Mouse (Mus musculus): ENCODE measurements around the gene Tdgf1. TPM values are rescaled to one million over a fixed set of nuclear protein-coding genes. Genes with fewer than 3 reads are reported as not detected.

Tdgf1 gene
- total and polyA plus RNA-seq, 3 experiments: not detected

GRCm38 (mm10) chr9:110965910-110966231 is 19.9 kb upstream of the Tdgf1 start:
- dilution Hi-C loops (cut with MboI; ENCODE audit: extremely low pct_ligation_motif_present, extremely low pct_unique_long_range_greater_than_20kb, low sequenced_read_pairs): no loop called here
- H3K9ac ChIP-seq (ENCODE audit: insufficient read depth, low read depth): peak overlapping the region; percentile 69
- no peaks in the 10 kb centered on the region for H3K79me2 ChIP-seq (replicated peaks; ENCODE audit: control insufficient read depth, extremely low read depth, insufficient read depth, poor library complexity, severe bottlenecking)
- H3K27ac ChIP-seq (ENCODE audit: insufficient read depth, low read depth): peak overlapping the region; percentile 93
- TF ChIP-seq RAD21 (IDR thresholded peaks at IDR 0.05; ENCODE audit: low read depth, low read length) (no peak), SIN3A (IDR thresholded peaks at IDR 0.05; ENCODE audit: low read length) (0 out of 2 replicates have a peak, but pooled peaks have one; percentile 55), ZNF384 (IDR thresholded peaks at IDR 0.05; ENCODE audit: low read depth, low read length) (peak; percentile 60; the same call in 1 of the 2 replicates), ZKSCAN1 (IDR thresholded peaks at IDR 0.05; ENCODE audit: borderline replicate concordance, low read depth, low read length) (no peak), MXI1 (IDR thresholded peaks at IDR 0.05; ENCODE audit: low read depth, low read length) (0 out of 2 replicates have a peak, but pooled peaks have one; percentile 13), USF1 (IDR thresholded peaks at IDR 0.05; ENCODE audit: low read depth, low read length) (no peak), POLR2A (IDR thresholded peaks at IDR 0.05; ENCODE audit: low read depth, low read length) (no peak), PAX5 (IDR thresholded peaks at IDR 0.05; ENCODE audit: low read length) (no peak), UBTF (IDR thresholded peaks at IDR 0.05; ENCODE audit: low read depth, low read length) (no peak), NRF1 (IDR thresholded peaks at IDR 0.05; ENCODE audit: low read depth, low read length) (no peak), TCF12 (IDR thresholded peaks at IDR 0.05; ENCODE audit: low read depth, low read length) (peak; percentile 44; the same call in 1 of the 2 replicates), MEF2A (IDR thresholded peaks at IDR 0.05; ENCODE audit: borderline replicate concordance, low read depth, low read length) (peak; percentile 91), MAZ (IDR thresholded peaks at IDR 0.05; ENCODE audit: low read depth, low read length) (peak; percentile 49; the same call in 1 of the 2 replicates), MYC (IDR thresholded peaks at IDR 0.05; ENCODE audit: low read depth, low read length) (0 out of 2 replicates have a peak, but pooled peaks have one; percentile 31), CHD2 (IDR thresholded peaks at IDR 0.05; ENCODE audit: low read length) (0 out of 2 replicates have a peak, but pooled peaks have one; percentile 9), EP300 (IDR thresholded peaks at IDR 0.05; ENCODE audit: low read length) (no peak; the same call in 1 of the 2 replicates), NELFE (IDR thresholded peaks at IDR 0.05; ENCODE audit: low read depth, low read length) (no peak; the same call in 1 of the 2 replicates)
- peaks cover 0 to 11% of the 10 kb centered on the region in 2 experiments for H3K36me3 ChIP-seq (replicated peaks in 1 of 2; ENCODE audit: control insufficient read depth in 1 of 2, insufficient read depth in 1 of 2, low read length in 1 of 2)
- peak overlapping the region; percentile 49 to 55 (median 54) for H3K4me3 ChIP-seq (replicated peaks in 1 of 3; ENCODE audit: low read depth in 2 of 3, low read length in 2 of 3, poor library complexity in 1 of 3)
- in situ Hi-C loops (cut with MboI; ENCODE audit: low pct_ligation_motif_present, low pct_unique_long_range_greater_than_20kb, low sequenced_read_pairs): no loop called here
- peaks cover 0 to 9% of the 10 kb centered on the region in 2 experiments; a peak in 2 of 4 replicates for H3K4me1 ChIP-seq (ENCODE audit: control insufficient read depth in 1 of 2, insufficient read depth in 2 of 2)
- H3K27me3 ChIP-seq (replicated peaks): no peaks in the 10 kb centered on the region
- peak; percentile 66 for DNase-seq (ENCODE audit: extremely low read depth)
- no peaks in the 10 kb centered on the region for H3K9me3 ChIP-seq (replicated peaks; ENCODE audit: low read length)
- H3K4me2 ChIP-seq (ENCODE audit: insufficient read depth, low read depth, poor library complexity, severe bottlenecking): peak overlapping the region; percentile 60

DNA sequence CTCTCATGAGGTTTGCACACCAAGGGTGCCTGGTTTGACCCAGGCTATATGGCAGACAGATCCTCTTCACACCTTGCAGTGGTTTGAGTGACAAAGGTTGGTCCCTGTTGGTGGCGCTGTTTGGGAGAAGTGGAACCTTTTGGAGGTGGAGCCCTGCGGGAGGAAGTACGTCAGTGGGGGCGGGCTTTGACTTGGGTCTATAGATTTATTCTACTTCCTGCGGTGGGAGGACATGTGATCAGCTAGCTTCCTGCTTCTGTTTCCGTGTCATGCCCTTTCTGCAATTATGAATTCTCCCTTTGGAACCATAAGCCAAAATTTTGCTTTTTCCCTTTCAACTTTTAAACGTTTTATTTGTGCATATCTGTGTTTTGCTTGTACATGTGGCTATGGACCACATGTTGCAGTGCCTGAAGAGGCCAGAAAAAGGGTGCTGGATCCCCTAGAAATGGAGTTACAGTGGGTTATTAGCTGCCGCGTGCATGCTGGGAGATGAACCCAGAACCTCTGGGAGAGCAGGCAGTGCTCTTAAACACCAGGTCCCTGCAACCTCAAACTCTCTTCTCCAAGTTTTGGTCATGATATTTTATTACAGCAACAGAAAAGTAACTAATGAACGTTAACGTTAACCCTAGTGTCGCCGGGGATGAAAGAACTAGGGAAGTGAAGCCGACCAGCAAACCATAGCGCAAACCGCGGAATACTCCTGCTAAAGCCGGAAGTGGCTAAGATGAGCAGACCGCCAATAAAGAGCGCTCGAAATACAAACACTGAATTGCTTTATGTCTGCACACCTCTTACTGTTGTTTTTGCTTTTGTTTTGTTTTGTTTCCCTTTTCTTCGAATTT is 19.3 kb upstream of the Tdgf1 start:
- Histone ChIP-seq H3K9ac (ENCODE audit: insufficient read depth, low read depth) (peak overlapping the region; percentile 69), H3K27ac (ENCODE audit: insufficient read depth, low read depth) (peak overlapping the region; percentile 93), H3K27me3 (replicated peaks) (no peaks in the 10 kb centered on the region), H3K9me3 (replicated peaks; ENCODE audit: low read length) (no peaks in the 10 kb centered on the region), H3K4me2 (ENCODE audit: insufficient read depth, low read depth, poor library complexity, severe bottlenecking) (peak overlapping the region; percentile 60), H3K36me3 (replicated peaks in 1 of 2; ENCODE audit: control insufficient read depth in 1 of 2, insufficient read depth in 1 of 2, low read length in 1 of 2) (peaks cover 0 to 11% of the 10 kb centered on the region in 2 experiments), H3K79me2 (replicated peaks; ENCODE audit: control insufficient read depth, extremely low read depth, insufficient read depth, poor library complexity, severe bottlenecking) (no peaks in the 10 kb centered on the region), H3K4me3 (replicated peaks in 1 of 3; ENCODE audit: low read depth in 2 of 3, low read length in 2 of 3, poor library complexity in 1 of 3) (peak overlapping the region; percentile 49 to 55 (median 54)), H3K4me1 (ENCODE audit: control insufficient read depth in 1 of 2, insufficient read depth in 2 of 2) (peaks cover 0 to 9% of the 10 kb centered on the region in 2 experiments; a peak in 2 of 4 replicates)
- dilution Hi-C loops (cut with MboI; ENCODE audit: extremely low pct_ligation_motif_present, extremely low pct_unique_long_range_greater_than_20kb, low sequenced_read_pairs) (no loop called here), in situ Hi-C loops (cut with MboI; ENCODE audit: low pct_ligation_motif_present, low pct_unique_long_range_greater_than_20kb, low sequenced_read_pairs) (no loop called here)
- peak; percentile 98 for DNase-seq (ENCODE audit: extremely low read depth)
- TF ChIP-seq JUND (conservative IDR thresholded peaks at IDR 0.05; ENCODE audit: low read depth, low read length) (0 out of 2 replicates have a peak, but pooled peaks have one; percentile 20), NRF1 (IDR thresholded peaks at IDR 0.05; ENCODE audit: low read depth, low read length) (0 out of 2 replicates have a peak, but pooled peaks have one; percentile 25), HCFC1 (IDR thresholded peaks at IDR 0.05; ENCODE audit: low read depth, low read length) (peak; percentile 84), KAT2A (IDR thresholded peaks at IDR 0.05; ENCODE audit: insufficient replicate concordance, low read length) (peak; percentile 46; the same call in 1 of the 2 replicates), UBTF (IDR thresholded peaks at IDR 0.05; ENCODE audit: low read depth, low read length) (no peak), IRF4 (IDR thresholded peaks at IDR 0.05; ENCODE audit: low read depth, low read length) (peak; percentile 51), POLR2A (IDR thresholded peaks at IDR 0.05; ENCODE audit: low read depth, low read length) (peak; percentile 64), MAX (IDR thresholded peaks at IDR 0.05; ENCODE audit: low read length) (peak; percentile 96), MAZ (IDR thresholded peaks at IDR 0.05; ENCODE audit: low read depth, low read length) (no peak; the same call in 1 of the 2 replicates), MXI1 (IDR thresholded peaks at IDR 0.05; ENCODE audit: low read depth, low read length) (peak; percentile 71; the same call in 1 of the 2 replicates), CHD2 (IDR thresholded peaks at IDR 0.05; ENCODE audit: low read length) (0 out of 2 replicates have a peak, but pooled peaks have one; percentile 11), ZNF384 (IDR thresholded peaks at IDR 0.05; ENCODE audit: low read depth, low read length) (no peak), BHLHE40 (IDR thresholded peaks at IDR 0.05; ENCODE audit: low read depth, low read length) (no peak; the same call in 1 of the 2 replicates), PAX5 (IDR thresholded peaks at IDR 0.05; ENCODE audit: low read length) (no peak), RCOR1 (conservative IDR thresholded peaks at IDR 0.05; ENCODE audit: low read depth, low read length) (peak; percentile 65), USF2 (conservative IDR thresholded peaks at IDR 0.05; ENCODE audit: low read depth, low read length) (peak; percentile 88), ETS1 (conservative IDR thresholded peaks at IDR 0.05; ENCODE audit: low read depth, low read length) (0 out of 2 replicates have a peak, but pooled peaks have one; percentile 29), MEF2A (IDR thresholded peaks at IDR 0.05; ENCODE audit: borderline replicate concordance, low read depth, low read length) (peak; percentile 9; the same call in 1 of the 2 replicates), MYC (IDR thresholded peaks at IDR 0.05; ENCODE audit: low read depth, low read length) (peak; percentile 89), TBP (conservative IDR thresholded peaks at IDR 0.05; ENCODE audit: low read depth, low read length) (peak; percentile 76)

Data from CH12.LX (cell line).